Mouse (Mus musculus): Measurements from ENCODE around the gene Scd2. TPM values are rescaled to one million over a fixed set of nuclear protein-coding genes. Genes with fewer than 3 reads are reported as not detected.
"Not testable (repeated sequence)": the region's sequence is repeated elsewhere in the genome, so short reads cannot be mapped to it uniquely, and the experiment has no call there.

The Scd2 gene
- polyA plus RNA-seq, 1 experiment = 30.1 TPM

- TF ChIP-seq POLR2A (IDR thresholded peaks at IDR 0.05; ENCODE audit: low read depth, low read length) (no peak), CTCF (IDR thresholded peaks at IDR 0.05; ENCODE audit: extremely low read depth, insufficient read depth, insufficient read length, insufficient replicate concordance) (no peak)
- peaks cover 40% of the 10 kb centered on the region for H3K4me1 ChIP-seq (ENCODE audit: control insufficient read depth, insufficient read depth, insufficient read length)
- peak overlapping the region; percentile 89 for H3K27ac ChIP-seq (ENCODE audit: insufficient read depth, low read length)
- peak; percentile 46 to 63 for DNase-seq (ENCODE audit: low read depth in 1 of 2, low spot score in 2 of 2)
- no peaks in the 10 kb centered on the region for H3K36me3 ChIP-seq (ENCODE audit: control insufficient read depth, insufficient read depth, low read length)
- no peak overlapping the region for H3K4me3 ChIP-seq (ENCODE audit: extremely low read depth, insufficient read depth, insufficient read length)
- no peaks in the 10 kb centered on the region for H3K27me3 ChIP-seq (ENCODE audit: control insufficient read depth, insufficient read depth, low read length)
- 27% methylated on average over 12 of the region's 12 CpGs for WGBS
These were observed 41.4 kb upstream of the Scd2 start for GRCm38 (mm10) chr19:44251936-44252558.

- H3K36me3 ChIP-seq (ENCODE audit: control insufficient read depth, insufficient read depth, low read length); H3K4me3 ChIP-seq (ENCODE audit: extremely low read depth, insufficient read depth, insufficient read length); H3K27me3 ChIP-seq (ENCODE audit: control insufficient read depth, insufficient read depth, low read length): not testable (repeated sequence)
- peaks cover 31% of the 10 kb centered on the region for H3K4me1 ChIP-seq (ENCODE audit: control insufficient read depth, insufficient read depth, insufficient read length)
- peak in 1 of 2 experiments; percentile 64 for DNase-seq (ENCODE audit: low read depth in 1 of 2, low spot score in 2 of 2)
- 50% methylated on average over 4 of the region's 4 CpGs for WGBS
- H3K27ac ChIP-seq (ENCODE audit: insufficient read depth, low read length) = peak overlapping the region; percentile 50
These were observed 39.4 kb upstream of the Scd2 start for GRCm38 (mm10) chr19:44254106-44254505.

- TF ChIP-seq POLR2A (IDR thresholded peaks at IDR 0.05; ENCODE audit: low read depth, low read length) (no peak), CTCF (IDR thresholded peaks at IDR 0.05; ENCODE audit: extremely low read depth, insufficient read depth, insufficient read length, insufficient replicate concordance) (no peak)
- Histone ChIP-seq H3K27me3 (ENCODE audit: control insufficient read depth, insufficient read depth, low read length) (no peaks in the 10 kb centered on the region), H3K27ac (ENCODE audit: insufficient read depth, low read length) (no peak overlapping the region), H3K4me1 (ENCODE audit: control insufficient read depth, insufficient read depth, insufficient read length) (peaks cover 20% of the 10 kb centered on the region), H3K36me3 (ENCODE audit: control insufficient read depth, insufficient read depth, low read length) (no peaks in the 10 kb centered on the region), H3K4me3 (ENCODE audit: extremely low read depth, insufficient read depth, insufficient read length) (no peak overlapping the region)
- DNase-seq (ENCODE audit: low read depth in 1 of 2, low spot score in 2 of 2) = no peak
- WGBS = 63% methylated on average over 13 of the region's 13 CpGs
These were observed 36.0 kb upstream of the Scd2 start for GRCm38 (mm10) chr19:44257377-44257966.

- H3K27ac ChIP-seq (ENCODE audit: insufficient read depth, low read length) = no peak overlapping the region
- H3K4me1 ChIP-seq (ENCODE audit: control insufficient read depth, insufficient read depth, insufficient read length) = peaks cover 4% of the 10 kb centered on the region; the same call in 1 of the 2 replicates
- H3K27me3 ChIP-seq (ENCODE audit: control insufficient read depth, insufficient read depth, low read length) = no peaks in the 10 kb centered on the region
- no peak for DNase-seq (ENCODE audit: low read depth in 1 of 2, low spot score in 2 of 2)
- 75% methylated on average over 4 of the region's 4 CpGs for whole genome bisulfite sequencing
- TF ChIP-seq POLR2A (IDR thresholded peaks at IDR 0.05; ENCODE audit: low read depth, low read length) (no peak), CTCF (IDR thresholded peaks at IDR 0.05; ENCODE audit: extremely low read depth, insufficient read depth, insufficient read length, insufficient replicate concordance) (no peak)
- no peak overlapping the region for H3K4me3 ChIP-seq (ENCODE audit: extremely low read depth, insufficient read depth, insufficient read length)
- H3K36me3 ChIP-seq (ENCODE audit: control insufficient read depth, insufficient read depth, low read length) = no peaks in the 10 kb centered on the region
These were observed 34.0 kb upstream of the Scd2 start for GRCm38 (mm10) chr19:44259484-44259883.

GRCm38 (mm10) chr19:44260487-44260886, 33.0 kb upstream of the Scd2 start:
- H3K27ac ChIP-seq (ENCODE audit: insufficient read depth, low read length) = no peak overlapping the region
- WGBS = 69% methylated on average over 5 of the region's 5 CpGs
- DNase-seq (ENCODE audit: low read depth in 1 of 2, low spot score in 2 of 2) = no peak
- TF ChIP-seq CTCF (IDR thresholded peaks at IDR 0.05; ENCODE audit: extremely low read depth, insufficient read depth, insufficient read length, insufficient replicate concordance) = no peak
- no peak for TF ChIP-seq POLR2A (IDR thresholded peaks at IDR 0.05; ENCODE audit: low read depth, low read length)
- peaks cover 8% of the 10 kb centered on the region for H3K4me1 ChIP-seq (ENCODE audit: control insufficient read depth, insufficient read depth, insufficient read length)
- no peaks in the 10 kb centered on the region for H3K27me3 ChIP-seq (ENCODE audit: control insufficient read depth, insufficient read depth, low read length)
- H3K36me3 ChIP-seq (ENCODE audit: control insufficient read depth, insufficient read depth, low read length) = no peaks in the 10 kb centered on the region
- H3K4me3 ChIP-seq (ENCODE audit: extremely low read depth, insufficient read depth, insufficient read length) = no peak overlapping the region

GRCm38 (mm10) chr19:44261774-44262173, 31.7 kb upstream of the Scd2 start:
- DNase-seq (ENCODE audit: low read depth in 1 of 2, low spot score in 2 of 2) = no peak
- Histone ChIP-seq H3K27ac (ENCODE audit: insufficient read depth, low read length) (no peak overlapping the region), H3K27me3 (ENCODE audit: control insufficient read depth, insufficient read depth, low read length) (no peaks in the 10 kb centered on the region), H3K4me3 (ENCODE audit: extremely low read depth, insufficient read depth, insufficient read length) (no peak overlapping the region), H3K4me1 (ENCODE audit: control insufficient read depth, insufficient read depth, insufficient read length) (peaks cover 16% of the 10 kb centered on the region), H3K36me3 (ENCODE audit: control insufficient read depth, insufficient read depth, low read length) (no peaks in the 10 kb centered on the region)
- TF ChIP-seq CTCF (IDR thresholded peaks at IDR 0.05; ENCODE audit: extremely low read depth, insufficient read depth, insufficient read length, insufficient replicate concordance) (no peak), POLR2A (IDR thresholded peaks at IDR 0.05; ENCODE audit: low read depth, low read length) (no peak)
- 89% methylated on average over 7 of the region's 7 CpGs for WGBS

GRCm38 (mm10) chr19:44263581-44263980, 29.9 kb upstream of the Scd2 start:
- Histone ChIP-seq H3K27ac (ENCODE audit: insufficient read depth, low read length) (no peak overlapping the region), H3K27me3 (ENCODE audit: control insufficient read depth, insufficient read depth, low read length) (no peaks in the 10 kb centered on the region), H3K4me1 (ENCODE audit: control insufficient read depth, insufficient read depth, insufficient read length) (peaks cover 16% of the 10 kb centered on the region), H3K36me3 (ENCODE audit: control insufficient read depth, insufficient read depth, low read length) (no peaks in the 10 kb centered on the region), H3K4me3 (ENCODE audit: extremely low read depth, insufficient read depth, insufficient read length) (no peak overlapping the region)
- WGBS = 56% methylated on average over 3 of the region's 3 CpGs
- TF ChIP-seq CTCF (IDR thresholded peaks at IDR 0.05; ENCODE audit: extremely low read depth, insufficient read depth, insufficient read length, insufficient replicate concordance) (no peak), POLR2A (IDR thresholded peaks at IDR 0.05; ENCODE audit: low read depth, low read length) (no peak)
- no peak for DNase-seq (ENCODE audit: low read depth in 1 of 2, low spot score in 2 of 2)

Measured in spleen, adult 2 months (tissue).